Mouse (Mus musculus) cerebellum, adult 2 months (tissue): ENCODE data around the gene Mafk.

Source experiments
- CTCF ChIP-seq: fragments of 200-500 bp; IDR thresholded peaks from 2 replicates; pipeline ENCODE4 v1.5.1; 2011; ENCODE audit warnings: low read depth, mild to moderate bottlenecking, control low read depth, low read length, moderate library complexity, borderline replicate concordance; ENCODE audit not compliant: insufficient read depth
- POLR2A ChIP-seq: fragments of 200-500 bp; IDR thresholded peaks from 2 replicates; pipeline ENCODE4 v1.6.1; 2011; ENCODE audit warnings: low read length, control low read depth, borderline replicate concordance; ENCODE audit not compliant: insufficient read depth

GRCm38 (mm10) chr5:139832125-139832524, 40.8 kb downstream of the Mafk start:
- TF ChIP-seq POLR2A (no peak), CTCF (no peak)
